Mouse (Mus musculus) CH12.LX (cell line): ENCODE results near the gene Ccdc169. TPM values are rescaled to one million over a fixed set of nuclear protein-coding genes. Genes with fewer than 3 reads are reported as not detected.

ENCODE experiments used
- DNase-seq: peaks from one replicate; pipeline ENCODE4 v3.0.0-alpha.2; 2013; ENCODE audit errors: extremely low read depth
- H3K27ac ChIP-seq: 2 replicates; pipeline ENCODE4 v1.5.1; 2012; ENCODE audit warnings: low read depth, mild to moderate bottlenecking, control low read depth, moderate library complexity; ENCODE audit not compliant: insufficient read depth
- H3K27me3 ChIP-seq: replicated peaks from 2 replicates; pipeline ENCODE3; 2012; ENCODE audit warnings: inconsistent platforms
- H3K36me3 ChIP-seq, 2 experiments: replicated peaks in 1 of 2; 2 replicates each; pipeline versions ENCODE3 to v1.6.1; 2012; ENCODE audit warnings: inconsistent platforms in 1 of 2, low read length in 1 of 2, mild to moderate bottlenecking in 1 of 2, mixed read lengths in 1 of 2, moderate library complexity in 1 of 2; ENCODE audit not compliant: control insufficient read depth in 1 of 2, insufficient read depth in 1 of 2
- H3K4me1 ChIP-seq, 2 experiments: 2 replicates each; pipeline ENCODE4 v1.6.1; 2012; ENCODE audit warnings: inconsistent platforms in 1 of 2, moderate library complexity in 1 of 2; ENCODE audit not compliant: insufficient read depth in 2 of 2, control insufficient read depth in 1 of 2
- H3K4me2 ChIP-seq: 2 replicates; pipeline ENCODE4 v1.6.1; 2012; ENCODE audit warnings: low read depth, mild to moderate bottlenecking, control low read depth; ENCODE audit not compliant: poor library complexity, insufficient read depth, severe bottlenecking
- H3K4me3 ChIP-seq, 3 experiments: fragments of 150-350 bp in 1 of 3; sonication (generic) in 1 of 3; replicated peaks in 1 of 3; 2 replicates each; pipeline versions ENCODE3 to v1.5.1; 2011 to 2012; ENCODE audit warnings: low read depth in 2 of 3, low read length in 2 of 3, mild to moderate bottlenecking in 2 of 3, moderate library complexity in 2 of 3, control low read depth in 1 of 3, improper control_type of control experiment in 1 of 3, inconsistent platforms in 1 of 3, mixed read lengths in 1 of 3; ENCODE audit not compliant: poor library complexity in 1 of 3
- H3K79me2 ChIP-seq: replicated peaks from 2 replicates; pipeline ENCODE4 v1.6.1; 2012; ENCODE audit warnings: mild to moderate bottlenecking, moderate library complexity; ENCODE audit not compliant: control insufficient read depth, poor library complexity, insufficient read depth, severe bottlenecking; ENCODE audit errors: extremely low read depth
- H3K9ac ChIP-seq: 2 replicates; pipeline ENCODE4 v1.6.1; 2012; ENCODE audit warnings: low read depth, mild to moderate bottlenecking, control low read depth, moderate library complexity; ENCODE audit not compliant: insufficient read depth
- H3K9me3 ChIP-seq: replicated peaks from 2 replicates; pipeline ENCODE3; 2012; ENCODE audit warnings: low read length, inconsistent platforms, mixed read lengths
- CHD1 ChIP-seq: IDR thresholded peaks from 2 replicates; pipeline ENCODE4 v1.6.1; 2012; ENCODE audit warnings: low read depth, low read length, improper control_type of control experiment, inconsistent platforms
- CTCF ChIP-seq, 2 experiments: IDR thresholded peaks in 1 of 2; conservative IDR thresholded peaks in 1 of 2; 2 replicates each; pipeline ENCODE4 v1.5.1; 2011 to 2012; ENCODE audit warnings: low read depth in 2 of 2, low read length in 2 of 2, improper control_type of control experiment in 1 of 2, inconsistent platforms in 1 of 2, mild to moderate bottlenecking in 1 of 2, moderate library complexity in 1 of 2
- ELF1 ChIP-seq: IDR thresholded peaks from 2 replicates; pipeline ENCODE4 v1.6.1; 2014; ENCODE audit warnings: low read depth, mild to moderate bottlenecking, inconsistent platforms, low read length, improper control_type of control experiment
- EP300 ChIP-seq: IDR thresholded peaks from 2 replicates; pipeline ENCODE4 v1.6.1; 2011; ENCODE audit warnings: low read length, improper control_type of control experiment
- ETS1 ChIP-seq: conservative IDR thresholded peaks from 2 replicates; pipeline ENCODE4 v1.6.1; 2012; ENCODE audit warnings: low read depth, mild to moderate bottlenecking, inconsistent platforms, low read length, improper control_type of control experiment, moderate library complexity
- IRF4 ChIP-seq: IDR thresholded peaks from 2 replicates; pipeline ENCODE4 v1.6.1; 2014; ENCODE audit warnings: low read depth, mild to moderate bottlenecking, inconsistent platforms, low read length, improper control_type of control experiment
- KAT2A ChIP-seq: IDR thresholded peaks from 2 replicates; pipeline ENCODE4 v1.6.1; 2012; ENCODE audit warnings: low read length, improper control_type of control experiment, inconsistent platforms; ENCODE audit not compliant: insufficient replicate concordance
- MAFK ChIP-seq: IDR thresholded peaks from 2 replicates; pipeline ENCODE4 v1.6.1; 2011; ENCODE audit warnings: low read length, improper control_type of control experiment; ENCODE audit not compliant: insufficient replicate concordance
- MAX ChIP-seq: IDR thresholded peaks from 2 replicates; pipeline ENCODE4 v1.6.1; 2011; ENCODE audit warnings: low read length, improper control_type of control experiment
- MAZ ChIP-seq: IDR thresholded peaks from 2 replicates; pipeline ENCODE4 v1.6.1; 2012; ENCODE audit warnings: low read depth, mild to moderate bottlenecking, inconsistent platforms, low read length, improper control_type of control experiment, moderate library complexity
- MXI1 ChIP-seq: IDR thresholded peaks from 2 replicates; pipeline ENCODE4 v1.6.1; 2011; ENCODE audit warnings: mild to moderate bottlenecking, low read depth, low read length, improper control_type of control experiment
- NELFE ChIP-seq: IDR thresholded peaks from 2 replicates; pipeline ENCODE4 v1.6.1; 2011; ENCODE audit warnings: low read depth, low read length, improper control_type of control experiment
- PAX5 ChIP-seq: IDR thresholded peaks from 2 replicates; pipeline ENCODE4 v1.6.1; 2012; ENCODE audit warnings: low read length, inconsistent platforms, mixed read lengths
- RAD21 ChIP-seq: IDR thresholded peaks from 2 replicates; pipeline ENCODE4 v1.6.1; 2011; ENCODE audit warnings: low read depth, mild to moderate bottlenecking, low read length, improper control_type of control experiment, moderate library complexity
- SMC3 ChIP-seq: IDR thresholded peaks from 2 replicates; pipeline ENCODE4 v1.6.1; 2011; ENCODE audit warnings: low read depth, low read length, improper control_type of control experiment
- UBTF ChIP-seq: IDR thresholded peaks from 2 replicates; pipeline ENCODE4 v1.6.1; 2012; ENCODE audit warnings: low read depth, mild to moderate bottlenecking, inconsistent platforms, low read length, improper control_type of control experiment, moderate library complexity
- USF1 ChIP-seq: IDR thresholded peaks from 2 replicates; pipeline ENCODE4 v1.6.1; 2014; ENCODE audit warnings: low read depth, mild to moderate bottlenecking, inconsistent platforms, low read length, improper control_type of control experiment
- ZC3H11A ChIP-seq: IDR thresholded peaks from 2 replicates; pipeline ENCODE4 v1.6.1; 2012; ENCODE audit warnings: low read depth, mild to moderate bottlenecking, inconsistent platforms, low read length, improper control_type of control experiment
- ZKSCAN1 ChIP-seq: IDR thresholded peaks from 2 replicates; pipeline ENCODE4 v1.6.1; 2012; ENCODE audit warnings: low read depth, inconsistent platforms, low read length, improper control_type of control experiment, borderline replicate concordance
- ZNF384 ChIP-seq: IDR thresholded peaks from 2 replicates; pipeline ENCODE4 v1.6.1; 2012; ENCODE audit warnings: low read depth, low read length, improper control_type of control experiment, inconsistent platforms
- dilution Hi-C: fragments of 300-500 bp; cut with MboI; formaldehyde crosslinking; loops from 2 replicates; pipeline ENCODE4 v1.14.3; 2020; ENCODE audit warnings: low sequenced_read_pairs; ENCODE audit not compliant: extremely low pct_unique_long_range_greater_than_20kb, extremely low pct_ligation_motif_present
- in situ Hi-C: fragments of 300-500 bp; cut with MboI; formaldehyde crosslinking; loops from 3 replicates; pipeline ENCODE4 v1.14.3; 2019; ENCODE audit warnings: low sequenced_read_pairs, low pct_ligation_motif_present, low pct_unique_long_range_greater_than_20kb, mixed read lengths
- polyA plus RNA-seq: library from polyadenylated mRNA; unstranded; fragments of >175 nt; gene quantifications from 2 replicates; pipeline ENCODE4 v1.2.1, GENCODE M21; 2012; ENCODE audit warnings: low read depth; ENCODE audit not compliant: insufficient read length
- total RNA-seq, 2 experiments: library from RNA; depleted of rRNA; stranded (reverse); fragments of 300-350 nt in 1 of 2; fragments of >200 nt in 1 of 2; gene quantifications; 2 replicates each; pipeline ENCODE4 v1.2.3; 2012 to 2014

The Ccdc169 gene
- total and polyA plus RNA-seq, 3 experiments = 0.08 to 0.10 TPM; not detected in 1

DNA sequence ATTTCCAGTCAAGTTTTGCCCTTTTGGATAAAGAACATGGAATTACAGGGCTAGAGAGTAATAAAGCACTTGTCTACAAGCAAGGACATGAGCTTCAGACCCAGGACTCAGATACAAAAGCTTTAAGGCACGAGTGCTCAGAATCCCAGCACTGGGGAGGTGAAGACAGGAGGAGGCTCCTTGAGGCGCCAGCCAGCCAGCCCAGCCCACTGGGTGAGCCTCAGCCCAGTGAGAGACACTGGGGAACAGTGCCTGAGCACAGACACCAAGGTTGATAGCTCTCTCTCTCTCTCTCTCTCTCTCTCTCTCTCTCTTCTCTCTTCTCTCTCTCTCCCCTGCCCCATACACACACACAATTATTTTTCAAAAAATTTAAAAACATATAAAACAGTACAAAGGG lies 56.2 kb downstream of the Ccdc169 start:
- peaks cover 8% of the 10 kb centered on the region for H3K9me3 ChIP-seq
- H3K27ac ChIP-seq = no peak overlapping the region
- H3K36me3 ChIP-seq = no peaks in the 10 kb centered on the region
- H3K4me2 ChIP-seq = no peak overlapping the region
- H3K27me3 ChIP-seq = no peaks in the 10 kb centered on the region
- no peak overlapping the region for H3K4me3 ChIP-seq
- H3K9ac ChIP-seq = no peak overlapping the region
- no peaks in the 10 kb centered on the region for H3K4me1 ChIP-seq
- dilution Hi-C loops = no loop called here
- in situ Hi-C loops = no loop called here
- DNase-seq = no peak
- H3K79me2 ChIP-seq = no peaks in the 10 kb centered on the region
- TF ChIP-seq UBTF (no peak), KAT2A (no peak), MXI1 (no peak), ELF1 (no peak), MAFK (no peak), RAD21 (no peak), PAX5 (no peak), MAX (no peak)

DNA sequence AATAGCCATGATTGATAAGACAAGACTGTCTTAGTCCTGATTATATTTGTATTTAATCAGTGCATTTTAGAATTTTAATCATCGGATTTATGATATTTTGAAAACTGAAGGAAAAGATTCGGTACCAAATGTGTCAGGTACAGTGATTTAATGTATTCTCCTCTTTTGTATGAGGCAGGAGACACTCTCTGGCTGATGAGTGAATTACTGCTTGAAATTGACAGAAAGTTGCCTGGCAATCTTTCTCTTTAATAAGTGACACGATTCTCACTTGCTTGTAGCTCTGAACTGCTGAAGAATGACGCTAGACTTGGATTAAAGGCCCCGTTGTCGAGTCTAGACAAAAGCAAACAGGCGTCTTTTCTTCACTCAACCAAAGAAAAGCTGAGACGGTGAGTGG lies 57.7 kb downstream of the Ccdc169 start:
- Histone ChIP-seq H3K4me1 (no peaks in the 10 kb centered on the region), H3K4me2 (no peak overlapping the region), H3K4me3 (no peak overlapping the region), H3K79me2 (no peaks in the 10 kb centered on the region), H3K36me3 (no peaks in the 10 kb centered on the region), H3K9me3 (peaks cover 8% of the 10 kb centered on the region), H3K9ac (no peak overlapping the region), H3K27ac (no peak overlapping the region), H3K27me3 (no peaks in the 10 kb centered on the region)
- dilution Hi-C loops = no loop called here
- TF ChIP-seq CTCF (conservative IDR thresholded peaks at IDR 0.05 in 1 of 2, IDR thresholded peaks at IDR 0.05 in 1 of 2; ENCODE audit: low read depth in 2 of 2, low read length in 2 of 2) (no peak), ZC3H11A (no peak), MAFK (no peak), CHD1 (no peak), SMC3 (no peak), NELFE (no peak), MAZ (no peak), EP300 (no peak), KAT2A (no peak), ETS1 (no peak), ZNF384 (no peak), ZKSCAN1 (no peak), IRF4 (no peak), UBTF (no peak), RAD21 (no peak), USF1 (no peak)
- no peak for DNase-seq
- in situ Hi-C loops = no loop called here
